7 mouse cellular contexts compared by ENCODE assay signal in genomic region chr14:122406541-122407219, GRCm38 (mm10). TPM values are rescaled to one million over a fixed set of nuclear protein-coding genes. Genes with fewer than 3 reads are reported as not detected.
DNase-seq lines count a peak whose midpoint lies in the region; ATAC-seq lines count a peak whose summit lies in the region.

No protein-coding gene starts in this region.

- peaks cover 95% of the 10 kb centered on the region for H3K27me3 ChIP-seq in hindbrain, embryonic 10.5 days (ENCODE audit: insufficient read depth, poor library complexity, severe bottlenecking)
- peaks cover 63% of the 10 kb centered on the region for H3K27me3 ChIP-seq in neural tube, embryonic 12.5 days (replicated peaks)

- H3K9me3 ChIP-seq in hindbrain, embryonic 10.5 days = no peaks in the 10 kb centered on the region
- no peaks in the 10 kb centered on the region for H3K9me3 ChIP-seq in neural tube, embryonic 12.5 days

- ATAC-seq in neural tube, embryonic 12.5 days (ENCODE audit: low FRiP score, low read depth) = peak; percentile 76
- no peak for ATAC-seq in activated CD4-positive, CD25-positive, alpha-beta regulatory T cell, adult 4 months

- intact Hi-C loops in left cerebral cortex, postnatal 25 days (cut with DNase I) = loop anchor here (5.0 kb wide), 3 partner anchors 46 to 179 kb away; partner anchors contain the start of genes Gm5089 and Zic2

- H3K4me2 ChIP-seq in neural tube, embryonic 12.5 days (replicated peaks) = peak overlapping the region; percentile 79

- H3K27ac ChIP-seq in hindbrain, embryonic 10.5 days = peak overlapping the region; percentile 95
- H3K27ac ChIP-seq in neural tube, embryonic 12.5 days = peak overlapping the region; percentile 38; the same call in 1 of the 2 replicates

- peak; percentile 28 for DNase-seq in right cerebral cortex, adult 18-20 months
- DNase-seq in right cerebral cortex, postnatal 14 days = no peak
- peak; percentile 77 for DNase-seq in embryo, embryonic 11 days
- peak; percentile 83 for DNase-seq in hindbrain, embryonic 10.5 days (ENCODE audit: low spot score)
- DNase-seq in left cerebral cortex, postnatal 25 days (ENCODE audit: low spot score in 2 of 2) = peak; percentile 17 to 39

- H3K4me1 ChIP-seq in hindbrain, embryonic 10.5 days (replicated peaks) = peaks cover 76% of the 10 kb centered on the region
- peaks cover 38% of the 10 kb centered on the region for H3K4me1 ChIP-seq in neural tube, embryonic 12.5 days

- peak overlapping the region; percentile 42 for H3K9ac ChIP-seq in neural tube, embryonic 12.5 days

- H3K4me3 ChIP-seq in hindbrain, embryonic 10.5 days = peak overlapping the region; percentile 62
- peak overlapping the region; percentile 36 for H3K4me3 ChIP-seq in neural tube, embryonic 12.5 days

- H3K36me3 ChIP-seq in hindbrain, embryonic 10.5 days = no peaks in the 10 kb centered on the region
- H3K36me3 ChIP-seq in neural tube, embryonic 12.5 days = no peaks in the 10 kb centered on the region

- 2% methylated on average over 58 of the region's 58 CpGs for WGBS in hindbrain, embryonic 10.5 days
- under 1% methylated on average over 58 of the region's 58 CpGs for WGBS in neural tube, embryonic 12.5 days

RNA-seq across cellular contexts. Expression of gene Gm5089, which starts 44.2 kb away (rescaled TPM):
- polyA plus RNA-seq in hindbrain, embryonic 10.5 days (2016; fragmentation: Nextera tagmentation; extraction: Ambion mirVana) = 1.9 and 2.4 TPM in 2 replicates
- under 1 TPM in 1 of 2 experiments, not detected in 1; 0.23 TPM for total RNA-seq in left cerebral cortex, postnatal 25 days (2021)
- polyA plus RNA-seq in neural tube, embryonic 12.5 days (2016; fragmentation: Nextera tagmentation; extraction: Ambion mirVana) = 1.3 TPM in 2 replicates
- polyA plus RNA-seq in activated CD4-positive, CD25-positive, alpha-beta regulatory T cell, adult 4 months (2017; shearing (Covaris generic)) = not detected

RNA-seq across cellular contexts. Expression of gene Zic5, which starts 58.8 kb away (rescaled TPM):
- 16.5 and 20.3 TPM in 2 replicates for polyA plus RNA-seq in hindbrain, embryonic 10.5 days (2016; fragmentation: Nextera tagmentation; extraction: Ambion mirVana)
- 1 to 10 TPM; 2.3 to 2.7 TPM for total RNA-seq in left cerebral cortex, postnatal 25 days (2021)
- 11.3 and 14.3 TPM in 2 replicates for polyA plus RNA-seq in neural tube, embryonic 12.5 days (2016; fragmentation: Nextera tagmentation; extraction: Ambion mirVana)
- under 1 TPM in 1 of 2 experiments, not detected in 1; 0.12 TPM for polyA plus RNA-seq in activated CD4-positive, CD25-positive, alpha-beta regulatory T cell, adult 4 months (2017; shearing (Covaris generic))

Comparison
In these comparisons a context has a peak if more than half of its experiments do, and no peak if none do; other contexts are left out.
1. RNA of gene Zic5, which starts 58.8 kb away (polyA plus RNA-seq): 16.5 to 20.3 TPM in hindbrain, embryonic 10.5 days and 11.3 to 14.3 TPM in neural tube, embryonic 12.5 days; 0.12 TPM in activated CD4-positive, CD25-positive, alpha-beta regulatory T cell, adult 4 months; every median in the first group is over 10 times any median in the second.